Mouse (Mus musculus) heart, embryonic 16.5 days (tissue): ENCODE measurements around the gene Camkk2. TPM values are rescaled to one million over a fixed set of nuclear protein-coding genes. Genes with fewer than 3 reads are reported as not detected.

ENCODE experiments used
- ATAC-seq: fragments of 200-750 bp; cut with Nextera tagmentation; replicated peaks from 2 replicates; pipeline ENCODE4 v1.8.0; 2017; ENCODE audit warnings: moderate number of reproducible peaks; ENCODE audit not compliant: insufficient read depth, low FRiP score; ENCODE audit errors: extremely low read depth
- H3K27ac ChIP-seq: fragments of 300-500 bp; sonication (generic); 2 replicates; pipeline ENCODE4 v1.5.1; 2014; ENCODE audit warnings: mild to moderate bottlenecking, low read length, control low read depth, moderate library complexity
- H3K27me3 ChIP-seq: fragments of 300-500 bp; sonication (generic); 2 replicates; pipeline ENCODE4 v1.6.1; 2014; ENCODE audit warnings: low read length, mixed read lengths; ENCODE audit not compliant: control insufficient read depth, insufficient read depth
- H3K36me3 ChIP-seq: fragments of 300-500 bp; sonication (generic); 2 replicates; pipeline ENCODE4 v1.6.1; 2014; ENCODE audit not compliant: control insufficient read depth, insufficient read depth
- H3K4me1 ChIP-seq: fragments of 300-500 bp; sonication (generic); 2 replicates; pipeline ENCODE4 v1.6.1; 2014; ENCODE audit warnings: low read length, mixed read lengths; ENCODE audit not compliant: control insufficient read depth, insufficient read depth
- H3K4me2 ChIP-seq: fragments of 300-500 bp; sonication (generic); 2 replicates; pipeline ENCODE4 v1.6.1; 2014; ENCODE audit warnings: low read depth, mild to moderate bottlenecking, control low read depth, low read length
- H3K4me3 ChIP-seq: fragments of 300-500 bp; sonication (generic); 2 replicates; pipeline ENCODE4 v1.5.1; 2014; ENCODE audit warnings: mild to moderate bottlenecking, control low read depth, low read length
- H3K9ac ChIP-seq: fragments of 300-500 bp; sonication (generic); 2 replicates; pipeline ENCODE4 v1.6.1; 2014; ENCODE audit warnings: low read length, control low read depth
- H3K9me3 ChIP-seq: fragments of 300-500 bp; sonication (generic); replicated peaks from 2 replicates; pipeline ENCODE4 v1.6.1; 2016; ENCODE audit warnings: low read length; ENCODE audit not compliant: control insufficient read depth
- WGBS: fragments of 180-500 bp; shearing (Covaris S2); extraction: QIAGEN DNeasy Blood & Tissue Kit; methylation state at CpG from one replicate; pipeline ENCODE4 v1.1.7; 2014; 5-methylcytosine and 5-hydroxymethylcytosine counted together
- polyA plus RNA-seq: library from polyadenylated mRNA; unstranded; fragments of >200 nt; fragmentation: Nextera tagmentation; extraction: Ambion mirVana; gene quantifications from 2 replicates; pipeline ENCODE4 v1.2.1, GENCODE M21; 2015

Camkk2 gene
- polyA plus RNA-seq, 1 experiment from 2014 or later, result 12.6 TPM

- Histone ChIP-seq H3K36me3 (no peaks in the 10 kb centered on the region), H3K4me1 (peaks cover 8% of the 10 kb centered on the region; the same call in 1 of the 2 replicates), H3K9me3 (no peaks in the 10 kb centered on the region), H3K9ac (no peak overlapping the region), H3K27ac (no peak overlapping the region), H3K27me3 (no peaks in the 10 kb centered on the region), H3K4me3 (no peak overlapping the region), H3K4me2 (peak overlapping the region; percentile 27; the same call in 1 of the 2 replicates)
- 58% methylated on average over 17 of the region's 17 CpGs for WGBS
- ATAC-seq, result no peak
Measured at GRCm38 (mm10) chr5:122733881-122734280, 45.3 kb downstream of the Camkk2 start.

- H3K36me3 ChIP-seq, result peaks cover 5% of the 10 kb centered on the region
- H3K4me3 ChIP-seq, result no peak overlapping the region
- peak overlapping the region; percentile 36; the same call in 1 of the 2 replicates for H3K9ac ChIP-seq
- ATAC-seq, result peak; percentile 66
- no peaks in the 10 kb centered on the region for H3K9me3 ChIP-seq
- 32% methylated on average over 15 of the region's 15 CpGs for WGBS
- H3K27me3 ChIP-seq, result no peaks in the 10 kb centered on the region
- peak overlapping the region; percentile 73 for H3K27ac ChIP-seq
- peak overlapping the region; percentile 44; the same call in 1 of the 2 replicates for H3K4me2 ChIP-seq
- peaks cover 8% of the 10 kb centered on the region; the same call in 1 of the 2 replicates for H3K4me1 ChIP-seq
Measured at GRCm38 (mm10) chr5:122731991-122732673, 47.1 kb downstream of the Camkk2 start.

- Histone ChIP-seq H3K9me3 (no peaks in the 10 kb centered on the region), H3K9ac (no peak overlapping the region), H3K4me3 (no peak overlapping the region), H3K27me3 (no peaks in the 10 kb centered on the region), H3K27ac (peak overlapping the region; percentile 73), H3K4me1 (peaks cover 8% of the 10 kb centered on the region; the same call in 1 of the 2 replicates), H3K4me2 (peak overlapping the region; percentile 44; the same call in 1 of the 2 replicates), H3K36me3 (peaks cover 5% of the 10 kb centered on the region)
- WGBS, result 64% methylated on average over 8 of the region's 8 CpGs
- ATAC-seq, result no peak
Measured at GRCm38 (mm10) chr5:122731321-122731720, 47.9 kb downstream of the Camkk2 start.

- 72% methylated on average over 10 of the region's 10 CpGs for WGBS
Measured at GRCm38 (mm10) chr5:122730776-122731175, 48.4 kb downstream of the Camkk2 start.

GRCm38 (mm10) chr5:122727096-122727495, 52.1 kb downstream of the Camkk2 start:
- Histone ChIP-seq H3K9ac (no peak overlapping the region), H3K27me3 (no peaks in the 10 kb centered on the region), H3K4me1 (peaks cover 5% of the 10 kb centered on the region; the same call in 1 of the 2 replicates), H3K4me3 (no peak overlapping the region), H3K27ac (no peak overlapping the region), H3K9me3 (peaks cover 4% of the 10 kb centered on the region), H3K36me3 (peaks cover 5% of the 10 kb centered on the region), H3K4me2 (no peak overlapping the region)
- no peak for ATAC-seq
- WGBS, result 88% methylated on average over 7 of the region's 7 CpGs

More at GRCm38 (mm10) chr5:122730776-122731175, 48.4 kb downstream of the Camkk2 start:
- no peak overlapping the region for H3K27ac ChIP-seq
- ATAC-seq, result no peak
- H3K4me2 ChIP-seq, result no peak overlapping the region
- H3K27me3 ChIP-seq, result no peaks in the 10 kb centered on the region
- H3K9ac ChIP-seq, result no peak overlapping the region
- H3K36me3 ChIP-seq, result peaks cover 5% of the 10 kb centered on the region
- no peaks in the 10 kb centered on the region for H3K9me3 ChIP-seq
- H3K4me1 ChIP-seq, result peaks cover 8% of the 10 kb centered on the region; the same call in 1 of the 2 replicates
- no peak overlapping the region for H3K4me3 ChIP-seq

GRCm38 (mm10) chr5:122726595-122726994, 52.6 kb downstream of the Camkk2 start:
- 69% methylated on average over 5 of the region's 5 CpGs for WGBS
- Histone ChIP-seq H3K4me3 (no peak overlapping the region), H3K36me3 (peaks cover 5% of the 10 kb centered on the region), H3K4me1 (no peaks in the 10 kb centered on the region; the same call in 1 of the 2 replicates), H3K27ac (no peak overlapping the region), H3K27me3 (no peaks in the 10 kb centered on the region), H3K9ac (no peak overlapping the region), H3K9me3 (peaks cover 4% of the 10 kb centered on the region), H3K4me2 (no peak overlapping the region)
- ATAC-seq, result no peak

GRCm38 (mm10) chr5:122726068-122726467, 53.1 kb downstream of the Camkk2 start:
- H3K9me3 ChIP-seq, result peaks cover 4% of the 10 kb centered on the region

GRCm38 (mm10) chr5:122725453-122725852, 53.8 kb downstream of the Camkk2 start:
- Histone ChIP-seq H3K4me1 (no peaks in the 10 kb centered on the region), H3K36me3 (peaks cover 5% of the 10 kb centered on the region), H3K27me3 (no peaks in the 10 kb centered on the region), H3K4me3 (no peak overlapping the region), H3K9me3 (peaks cover 4% of the 10 kb centered on the region), H3K9ac (no peak overlapping the region), H3K4me2 (no peak overlapping the region), H3K27ac (no peak overlapping the region)
- 87% methylated on average over 13 of the region's 13 CpGs for WGBS
- no peak for ATAC-seq

More at GRCm38 (mm10) chr5:122726068-122726467, 53.1 kb downstream of the Camkk2 start:
- Histone ChIP-seq H3K27ac (no peak overlapping the region), H3K9ac (no peak overlapping the region), H3K4me3 (no peak overlapping the region), H3K27me3 (no peaks in the 10 kb centered on the region), H3K4me2 (no peak overlapping the region), H3K4me1 (no peaks in the 10 kb centered on the region), H3K36me3 (peaks cover 5% of the 10 kb centered on the region)
- ATAC-seq, result no peak; the same call in 1 of the 2 replicates
- 17% methylated on average over 7 of the region's 7 CpGs for WGBS

GRCm38 (mm10) chr5:122719168-122719567, 60.0 kb downstream of the Camkk2 start:
- Histone ChIP-seq H3K4me2 (no peak overlapping the region), H3K36me3 (peaks cover 6% of the 10 kb centered on the region), H3K27ac (no peak overlapping the region), H3K9ac (no peak overlapping the region), H3K27me3 (no peaks in the 10 kb centered on the region), H3K9me3 (peaks cover 7% of the 10 kb centered on the region), H3K4me3 (no peak overlapping the region), H3K4me1 (no peaks in the 10 kb centered on the region)
- no peak for ATAC-seq
- WGBS, result 82% methylated on average over 8 of the region's 8 CpGs
